Mouse (Mus musculus): ENCODE measurements around the gene Tex19.1.

DNA sequence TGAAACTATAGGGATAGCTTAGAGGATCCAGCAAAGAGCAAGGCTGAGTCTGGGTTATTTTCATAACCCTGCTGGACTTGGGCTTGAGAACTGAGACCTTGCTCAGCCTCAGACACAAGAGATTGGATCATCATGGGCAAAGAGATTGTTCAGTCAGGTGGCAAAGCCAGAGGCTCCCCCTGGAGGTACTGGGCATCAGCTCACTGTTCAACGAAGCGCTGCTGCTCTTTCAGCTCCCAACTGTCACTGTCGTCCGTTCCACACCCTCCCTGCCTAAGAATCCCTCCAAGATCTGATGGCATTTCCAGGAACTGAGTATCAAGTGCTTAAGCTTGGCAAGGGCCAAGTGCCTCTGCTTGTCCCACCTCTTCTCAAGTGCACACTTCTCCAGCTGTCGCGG lies 7.2 kb upstream of the Tex19.1 start:
- no peak for TF ChIP-seq GATA1 (IDR thresholded peaks at IDR 0.05; ENCODE audit: low read length)
- TF ChIP-seq TAL1 (IDR thresholded peaks at IDR 0.05; ENCODE audit: low read length), result no peak

All from erythroblast, embryonic 14.5 days (primary cell).